Mouse (Mus musculus) heart, postnatal 14 days (tissue): ENCODE measurements around the gene Ms4a4a. TPM values are rescaled to one million over a fixed set of nuclear protein-coding genes. Genes with fewer than 3 reads are reported as not detected.
"Not testable (repeated sequence)": the region's sequence is repeated elsewhere in the genome, so short reads cannot be mapped to it uniquely, and the experiment has no call there.

Experiments used
- DNase-seq, 2 experiments: peaks; one replicate each; pipeline ENCODE4 v3.0.0; 2021 to 2022
- intact Hi-C: fragments of 180-260 bp; cut with DNase I; formaldehyde crosslinking; loops from one replicate; pipeline ENCODE4 v1.15.1; 2025
- total RNA-seq, 2 experiments: library from RNA; stranded (reverse); gene quantifications; 2 replicates each; pipeline ENCODE4 v1.2.3; 2021

The Ms4a4a gene
- total RNA-seq, 2 experiments from 2014 or later = 7.6 to 10.7 TPM

- not testable (repeated sequence) for DNase-seq
Measured at GRCm38 (mm10) chr19:11418865-11419264, 43.5 kb downstream of the Ms4a4a start.

GRCm38 (mm10) chr19:11431209-11431608 lies 55.9 kb downstream of the Ms4a4a start:
- intact Hi-C loops, DNase-seq: not testable (repeated sequence)

More at GRCm38 (mm10) chr19:11418865-11419264, 43.5 kb downstream of the Ms4a4a start:
- intact Hi-C loops = not testable (repeated sequence)

- DNase-seq = no peak
- intact Hi-C loops = no loop called here
Measured at GRCm38 (mm10) chr19:11435058-11435834, 59.9 kb downstream of the Ms4a4a start.

Other genes starting within 250 kb of the Ms4a4a start
- gene 1700017D01Rik, start 244.6 kb upstream of the Ms4a4a start, total RNA-seq = not detected
- not detected for gene 1700025F22Rik, start 210.2 kb upstream of the Ms4a4a start, total RNA-seq
- not detected for gene Ms4a13, start 178.8 kb upstream of the Ms4a4a start, total RNA-seq
- not detected for gene Ms4a12, start 143.1 kb upstream of the Ms4a4a start, total RNA-seq
- under 1 TPM; 0.59 to 0.74 TPM for gene Ms4a1, start 109.3 kb upstream of the Ms4a4a start, total RNA-seq
- gene Ms4a5, start 91.7 kb upstream of the Ms4a4a start, total RNA-seq = not detected
- under 1 TPM in 1 of 2 experiments, not detected in 1; 0.10 TPM for gene Ms4a14, start 61.1 kb upstream of the Ms4a4a start, total RNA-seq
- 1 to 10 TPM; 1.1 to 1.3 TPM for gene Ms4a7, start 39.4 kb upstream of the Ms4a4a start, total RNA-seq
- under 1 TPM in 1 of 2 experiments, not detected in 1; 0.37 TPM for gene Ms4a4c, start 29.2 kb downstream of the Ms4a4a start, total RNA-seq
- gene Ms4a4b, start 68.0 kb downstream of the Ms4a4a start, total RNA-seq = 1 to 10 TPM in 1 of 2 experiments, under 1 TPM in 1; 0.41 to 1.2 TPM
- gene Ms4a6c, start 93.8 kb downstream of the Ms4a4a start, total RNA-seq = 10 to 100 TPM in 1 of 2 experiments, 1 to 10 TPM in 1; 8.3 to 11.2 TPM
- under 1 TPM in 1 of 2 experiments, not detected in 1; 0.22 TPM for gene Gm8369, start 110.4 kb downstream of the Ms4a4a start, total RNA-seq
- 1 to 10 TPM; 5.9 to 7.1 TPM for gene Ms4a6b, start 141.0 kb downstream of the Ms4a4a start, total RNA-seq
- 1 to 10 TPM; 4.0 to 6.4 TPM for gene Ms4a4d, start 161.3 kb downstream of the Ms4a4a start, total RNA-seq
- gene Ms4a6d, start 229.3 kb downstream of the Ms4a4a start, total RNA-seq = 1 to 10 TPM; 3.6 to 5.0 TPM
- not detected for gene Ms4a2, start 248.2 kb downstream of the Ms4a4a start, total RNA-seq